Mouse (Mus musculus): ENCODE measurements around the gene Myo3a. TPM values are rescaled to one million over a fixed set of nuclear protein-coding genes. Genes with fewer than 3 reads are reported as not detected.

The Myo3a gene
- not detected for polyA plus RNA-seq (2017; shearing (Covaris generic))

DNA sequence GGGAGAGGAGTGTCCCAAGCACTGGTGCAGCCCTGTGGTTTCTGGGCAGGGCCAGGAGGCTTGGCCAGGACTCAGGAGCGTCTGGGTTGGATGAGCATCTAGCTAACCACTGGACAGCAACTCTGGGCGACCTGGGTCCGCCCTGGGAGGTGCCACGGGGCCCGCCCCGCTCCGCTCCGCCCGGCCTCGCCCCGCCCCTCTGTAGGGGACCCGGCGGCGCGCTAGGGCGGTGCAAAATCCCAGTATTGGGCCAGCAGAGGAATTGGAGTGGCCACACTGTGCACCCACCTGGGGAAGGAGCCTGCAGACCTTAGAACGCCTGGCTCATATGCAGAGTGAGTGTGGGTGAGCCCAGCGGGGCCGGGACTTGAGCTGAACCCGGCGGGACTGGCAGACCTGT lies at the start of gene Myo3a:
Myo3a (plus strand) TSS at position 196 of the 400 bp plus-strand sequence.

DNA sequence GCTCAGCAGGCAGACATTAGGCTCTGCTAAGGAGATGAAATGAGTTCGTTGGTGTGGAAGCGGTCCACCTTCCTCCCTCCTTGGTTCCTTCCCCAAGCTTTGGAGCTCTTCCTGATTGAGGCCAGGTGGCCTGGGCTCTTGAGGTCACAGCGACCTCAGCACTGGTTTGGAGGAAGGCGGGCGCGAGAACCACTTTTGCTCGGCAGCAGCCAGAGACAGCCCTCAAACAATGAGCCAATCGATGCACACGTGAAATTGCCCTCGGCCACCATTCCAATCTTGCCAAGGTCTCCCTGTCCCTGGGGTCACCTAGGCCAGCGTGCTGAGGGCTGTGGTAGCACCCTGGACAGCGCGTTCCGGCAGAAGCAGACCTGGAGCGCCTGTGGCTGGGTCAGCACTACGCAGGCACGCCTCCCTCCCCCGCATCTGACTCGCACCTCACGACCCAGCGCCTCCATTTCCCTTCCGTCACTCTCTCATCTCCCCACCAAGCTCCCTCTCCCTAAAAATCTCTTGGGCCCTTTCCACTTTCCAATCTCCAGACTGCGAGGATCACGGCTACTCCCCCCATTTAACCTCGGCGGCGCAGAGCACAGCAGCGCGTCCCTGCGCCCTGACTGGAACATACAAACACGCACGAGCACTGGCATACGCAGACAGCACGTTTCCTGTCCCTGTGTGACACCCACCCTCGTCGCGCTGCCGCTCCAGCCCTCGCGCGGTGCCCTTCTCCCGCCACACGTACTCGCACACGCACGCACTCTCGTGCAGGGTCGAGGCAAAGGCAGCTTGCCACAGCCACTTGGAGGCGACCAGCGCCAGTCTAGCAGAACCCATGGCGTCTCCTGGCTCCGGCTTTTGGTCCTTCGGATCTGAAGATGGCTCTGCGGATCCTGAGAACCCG lies 394.8 kb downstream of the Myo3a start, which contains the start of gene Gad2:
Gad2 (plus strand) TSS at position 378 of the 904 bp plus-strand sequence.

